Mouse (Mus musculus): ENCODE measurements around the gene Nkx2-2. TPM values are rescaled to one million over a fixed set of nuclear protein-coding genes. Genes with fewer than 3 reads are reported as not detected.
A peak's percentile ranks its signal among the peaks of the same experiment; 100 is the strongest.

The Nkx2-2 gene
- polyA plus RNA-seq, 1 experiment from 2014 or later: 2.8 TPM

GRCm38 (mm10) chr2:147189546-147190315 is 4.3 kb downstream of the Nkx2-2 start:
- ATAC-seq (replicated peaks; ENCODE audit: insufficient number of reproducible peaks, low FRiP score, low TSS enrichment, low read depth) (no peak), DNase-seq (ENCODE audit: low spot score) (peak; percentile 24)
- Histone ChIP-seq H3K9me3 (replicated peaks; ENCODE audit: control insufficient read depth, low read length) (no peaks in the 10 kb centered on the region), H3K4me2 (ENCODE audit: low read depth, low read length) (no peak overlapping the region), H3K27me3 (ENCODE audit: control insufficient read depth, insufficient read depth, low read length) (peaks cover 92% of the 10 kb centered on the region), H3K27ac (replicated peaks; ENCODE audit: low read depth, low read length) (no peak overlapping the region), H3K9ac (replicated peaks; ENCODE audit: low read length) (no peak overlapping the region), H3K36me3 (replicated peaks; ENCODE audit: control insufficient read depth, insufficient read depth, low read depth, low read length) (no peaks in the 10 kb centered on the region), H3K4me1 (ENCODE audit: control insufficient read depth, insufficient read depth, low read length) (peaks cover 3% of the 10 kb centered on the region), H3K4me3 (ENCODE audit: low read depth, low read length) (no peak overlapping the region)
- under 1% methylated on average over 28 of the region's 28 CpGs for WGBS

GRCm38 (mm10) chr2:147188871-147189545 is 5.0 kb downstream of the Nkx2-2 start:
- no peak overlapping the region for H3K4me2 ChIP-seq (ENCODE audit: low read depth, low read length)
- no peak overlapping the region for H3K27ac ChIP-seq (replicated peaks; ENCODE audit: low read depth, low read length)
- peaks cover 3% of the 10 kb centered on the region for H3K4me1 ChIP-seq (ENCODE audit: control insufficient read depth, insufficient read depth, low read length)
- no peaks in the 10 kb centered on the region for H3K9me3 ChIP-seq (replicated peaks; ENCODE audit: control insufficient read depth, low read length)
- under 1% methylated on average over 11 of the region's 11 CpGs for WGBS
- peaks cover 92% of the 10 kb centered on the region for H3K27me3 ChIP-seq (ENCODE audit: control insufficient read depth, insufficient read depth, low read length)
- H3K9ac ChIP-seq (replicated peaks; ENCODE audit: low read length): no peak overlapping the region
- H3K4me3 ChIP-seq (ENCODE audit: low read depth, low read length): no peak overlapping the region
- DNase-seq (ENCODE audit: low spot score) (no peak), ATAC-seq (replicated peaks; ENCODE audit: insufficient number of reproducible peaks, low FRiP score, low TSS enrichment, low read depth) (no peak)
- H3K36me3 ChIP-seq (replicated peaks; ENCODE audit: control insufficient read depth, insufficient read depth, low read depth, low read length): no peaks in the 10 kb centered on the region

- no peak overlapping the region for H3K27ac ChIP-seq (replicated peaks; ENCODE audit: low read depth, low read length)
- peaks cover 3% of the 10 kb centered on the region for H3K4me1 ChIP-seq (ENCODE audit: control insufficient read depth, insufficient read depth, low read length)
- WGBS: under 1% methylated on average over 28 of the region's 28 CpGs
- ATAC-seq (replicated peaks; ENCODE audit: insufficient number of reproducible peaks, low FRiP score, low TSS enrichment, low read depth) (peak; percentile 51; the same call in 1 of the 2 replicates), DNase-seq (ENCODE audit: low spot score) (peak; percentile 52)
- no peaks in the 10 kb centered on the region for H3K9me3 ChIP-seq (replicated peaks; ENCODE audit: control insufficient read depth, low read length)
- H3K36me3 ChIP-seq (replicated peaks; ENCODE audit: control insufficient read depth, insufficient read depth, low read depth, low read length): no peaks in the 10 kb centered on the region
- peaks cover 88% of the 10 kb centered on the region for H3K27me3 ChIP-seq (ENCODE audit: control insufficient read depth, insufficient read depth, low read length)
- H3K9ac ChIP-seq (replicated peaks; ENCODE audit: low read length): no peak overlapping the region
- no peak overlapping the region for H3K4me3 ChIP-seq (ENCODE audit: low read depth, low read length)
- no peak overlapping the region for H3K4me2 ChIP-seq (ENCODE audit: low read depth, low read length)
These were observed 5.9 kb downstream of the Nkx2-2 start for GRCm38 (mm10) chr2:147188074-147188700.

GRCm38 (mm10) chr2:147187061-147187870 is 6.8 kb downstream of the Nkx2-2 start:
- no peaks in the 10 kb centered on the region for H3K9me3 ChIP-seq (replicated peaks; ENCODE audit: control insufficient read depth, low read length)
- peaks cover 84% of the 10 kb centered on the region for H3K27me3 ChIP-seq (ENCODE audit: control insufficient read depth, insufficient read depth, low read length)
- ATAC-seq (replicated peaks; ENCODE audit: insufficient number of reproducible peaks, low FRiP score, low TSS enrichment, low read depth): no peak
- H3K9ac ChIP-seq (replicated peaks; ENCODE audit: low read length): no peak overlapping the region
- H3K36me3 ChIP-seq (replicated peaks; ENCODE audit: control insufficient read depth, insufficient read depth, low read depth, low read length): no peaks in the 10 kb centered on the region
- H3K4me1 ChIP-seq (ENCODE audit: control insufficient read depth, insufficient read depth, low read length): peaks cover 3% of the 10 kb centered on the region
- no peak overlapping the region for H3K27ac ChIP-seq (replicated peaks; ENCODE audit: low read depth, low read length)
- H3K4me2 ChIP-seq (ENCODE audit: low read depth, low read length): peak overlapping the region; percentile 16; the same call in 1 of the 2 replicates
- under 1% methylated on average over 32 of the region's 33 CpGs for WGBS
- H3K4me3 ChIP-seq (ENCODE audit: low read depth, low read length): no peak overlapping the region
- peak; percentile 36 for DNase-seq (ENCODE audit: low spot score)

- WGBS: 0% methylated on average over 25 of the region's 25 CpGs
- Histone ChIP-seq H3K9me3 (replicated peaks; ENCODE audit: control insufficient read depth, low read length) (no peaks in the 10 kb centered on the region), H3K9ac (replicated peaks; ENCODE audit: low read length) (no peak overlapping the region), H3K36me3 (replicated peaks; ENCODE audit: control insufficient read depth, insufficient read depth, low read depth, low read length) (no peaks in the 10 kb centered on the region), H3K4me3 (ENCODE audit: low read depth, low read length) (no peak overlapping the region), H3K4me1 (ENCODE audit: control insufficient read depth, insufficient read depth, low read length) (peaks cover 3% of the 10 kb centered on the region), H3K4me2 (ENCODE audit: low read depth, low read length) (no peak overlapping the region), H3K27ac (replicated peaks; ENCODE audit: low read depth, low read length) (no peak overlapping the region), H3K27me3 (ENCODE audit: control insufficient read depth, insufficient read depth, low read length) (peaks cover 85% of the 10 kb centered on the region)
- peak; percentile 15 for DNase-seq (ENCODE audit: low spot score)
- ATAC-seq (replicated peaks; ENCODE audit: insufficient number of reproducible peaks, low FRiP score, low TSS enrichment, low read depth): no peak
These were observed 7.8 kb downstream of the Nkx2-2 start for GRCm38 (mm10) chr2:147186261-147186681.

- Histone ChIP-seq H3K9me3 (replicated peaks; ENCODE audit: control insufficient read depth, low read length) (no peaks in the 10 kb centered on the region), H3K27ac (replicated peaks; ENCODE audit: low read depth, low read length) (no peak overlapping the region), H3K4me1 (ENCODE audit: control insufficient read depth, insufficient read depth, low read length) (peaks cover 3% of the 10 kb centered on the region), H3K4me2 (ENCODE audit: low read depth, low read length) (no peak overlapping the region), H3K27me3 (ENCODE audit: control insufficient read depth, insufficient read depth, low read length) (peaks cover 84% of the 10 kb centered on the region), H3K36me3 (replicated peaks; ENCODE audit: control insufficient read depth, insufficient read depth, low read depth, low read length) (no peaks in the 10 kb centered on the region), H3K9ac (replicated peaks; ENCODE audit: low read length) (no peak overlapping the region), H3K4me3 (ENCODE audit: low read depth, low read length) (no peak overlapping the region)
- DNase-seq (ENCODE audit: low spot score) (peak; percentile 42), ATAC-seq (replicated peaks; ENCODE audit: insufficient number of reproducible peaks, low FRiP score, low TSS enrichment, low read depth) (no peak)
- 0% methylated on average over 23 of the region's 23 CpGs for WGBS
These were observed 8.5 kb downstream of the Nkx2-2 start for GRCm38 (mm10) chr2:147185561-147185960.

GRCm38 (mm10) chr2:147184071-147184990 is 9.7 kb downstream of the Nkx2-2 start:
- under 1% methylated on average over 59 of the region's 65 CpGs for WGBS
- Histone ChIP-seq H3K36me3 (replicated peaks; ENCODE audit: control insufficient read depth, insufficient read depth, low read depth, low read length) (no peaks in the 10 kb centered on the region), H3K4me2 (ENCODE audit: low read depth, low read length) (peak overlapping the region; percentile 23; the same call in 1 of the 2 replicates), H3K9ac (replicated peaks; ENCODE audit: low read length) (no peak overlapping the region), H3K4me1 (ENCODE audit: control insufficient read depth, insufficient read depth, low read length) (peaks cover 3% of the 10 kb centered on the region; the same call in 1 of the 2 replicates), H3K9me3 (replicated peaks; ENCODE audit: control insufficient read depth, low read length) (no peaks in the 10 kb centered on the region), H3K4me3 (ENCODE audit: low read depth, low read length) (peak overlapping the region; percentile 18), H3K27me3 (ENCODE audit: control insufficient read depth, insufficient read depth, low read length) (peaks cover 83% of the 10 kb centered on the region), H3K27ac (replicated peaks; ENCODE audit: low read depth, low read length) (no peak overlapping the region)
- no peak for ATAC-seq (replicated peaks; ENCODE audit: insufficient number of reproducible peaks, low FRiP score, low TSS enrichment, low read depth)
- peak; percentile 28 for DNase-seq (ENCODE audit: low spot score)
